Mouse (Mus musculus) kidney, postnatal 36 days (tissue): ENCODE measurements around the gene Ost4.
A peak's percentile ranks its signal among the peaks of the same experiment; 100 is the strongest.
"Not testable (repeated sequence)": the region's sequence is repeated elsewhere in the genome, so short reads cannot be mapped to it uniquely, and the experiment has no call there.

Experiments
- DNase-seq, 2 experiments: peaks; one replicate each; pipeline ENCODE4 v3.0.0; 2021 to 2022; ENCODE audit warnings: mixed read lengths in 2 of 2

Ost4 gene

GRCm38 (mm10) chr5:30889088-30889754 is 18.4 kb downstream of the Ost4 start:
- DNase-seq: peak in 1 of 2 experiments; percentile 51

- peak; percentile 95 to 96 for DNase-seq
Observed at GRCm38 (mm10) chr5:30888337-30889087, 19.1 kb downstream of the Ost4 start, which contains the start of gene Agbl5. Gene Agbl5, plus strand, starts transcription at chr5:30888694.

- DNase-seq: peak; percentile 94 to 95
Observed at GRCm38 (mm10) chr5:30887858-30888336, 19.7 kb downstream of the Ost4 start.

GRCm38 (mm10) chr5:30887331-30887761 is 20.2 kb downstream of the Ost4 start:
- DNase-seq: peak; percentile 74 to 78

- DNase-seq: no peak
Observed at GRCm38 (mm10) chr5:30886731-30887130, 20.9 kb downstream of the Ost4 start.

- no peak for DNase-seq
Observed at GRCm38 (mm10) chr5:30886209-30886608, 21.4 kb downstream of the Ost4 start.

GRCm38 (mm10) chr5:30881839-30882238 is 25.7 kb downstream of the Ost4 start:
- DNase-seq: not testable (repeated sequence)

- DNase-seq: no peak
Observed at GRCm38 (mm10) chr5:30879347-30879943, 28.1 kb downstream of the Ost4 start.

GRCm38 (mm10) chr5:30878616-30879015 is 29.0 kb downstream of the Ost4 start:
- no peak for DNase-seq

GRCm38 (mm10) chr5:30874365-30874764 is 33.2 kb downstream of the Ost4 start:
- no peak for DNase-seq

GRCm38 (mm10) chr5:30872574-30872973 is 35.0 kb downstream of the Ost4 start:
- DNase-seq: no peak

- DNase-seq: no peak
Observed at GRCm38 (mm10) chr5:30870131-30870406, 37.5 kb downstream of the Ost4 start.

- peak; percentile 92 to 97 for DNase-seq
Observed at GRCm38 (mm10) chr5:30869405-30870130, 38.0 kb downstream of the Ost4 start.

- DNase-seq: peak in 1 of 2 experiments; percentile 42
Observed at GRCm38 (mm10) chr5:30868981-30869380, 38.6 kb downstream of the Ost4 start.

- DNase-seq: no peak
Observed at GRCm38 (mm10) chr5:30867712-30868111, 39.9 kb downstream of the Ost4 start, which contains the start of gene Tmem214. Gene Tmem214, plus strand, starts transcription at chr5:30868012.

GRCm38 (mm10) chr5:30866871-30867270 is 40.7 kb downstream of the Ost4 start:
- DNase-seq: no peak

- DNase-seq: no peak
Observed at GRCm38 (mm10) chr5:30864322-30864721, 43.3 kb downstream of the Ost4 start.

GRCm38 (mm10) chr5:30863852-30864251 is 43.7 kb downstream of the Ost4 start:
- no peak for DNase-seq

GRCm38 (mm10) chr5:30856124-30856523 is 51.5 kb downstream of the Ost4 start:
- DNase-seq: peak in 1 of 2 experiments; percentile 19
